Mouse (Mus musculus): ENCODE measurements around the gene Iscu. TPM values are rescaled to one million over a fixed set of nuclear protein-coding genes. Genes with fewer than 3 reads are reported as not detected.

Iscu gene
- polyA plus RNA-seq, 1 experiment = 58.2 TPM

GRCm38 (mm10) chr5:113786985-113787384, 14.4 kb downstream of the Iscu start:
- Histone ChIP-seq H3K4me1 (ENCODE audit: control insufficient read depth, insufficient read depth, low read length) (no peaks in the 10 kb centered on the region), H3K27ac (ENCODE audit: insufficient read depth, low read length) (no peak overlapping the region), H3K27me3 (ENCODE audit: control insufficient read depth, insufficient read depth, low read length, poor library complexity, severe bottlenecking) (no peaks in the 10 kb centered on the region), H3K9ac (ENCODE audit: low read depth, poor library complexity, severe bottlenecking) (no peak overlapping the region), H3K9me3 (replicated peaks; ENCODE audit: control insufficient read depth, insufficient read depth, low read length, poor library complexity, severe bottlenecking) (no peaks in the 10 kb centered on the region), H3K4me3 (ENCODE audit: low read depth, low read length) (no peak overlapping the region), H3K36me3 (ENCODE audit: control insufficient read depth, insufficient read depth, low read length, poor library complexity, severe bottlenecking) (no peaks in the 10 kb centered on the region)
- TF ChIP-seq POLR2A (IDR thresholded peaks at IDR 0.05; ENCODE audit: insufficient read depth, low read length) (no peak), EP300 (IDR thresholded peaks at IDR 0.05; ENCODE audit: insufficient read depth, low read depth, low read length) (no peak), CTCF (IDR thresholded peaks at IDR 0.05; ENCODE audit: low read depth, low read length) (no peak)

GRCm38 (mm10) chr5:113788645-113789044, 16.1 kb downstream of the Iscu start:
- H3K4me1 ChIP-seq (ENCODE audit: control insufficient read depth, insufficient read depth, low read length) = no peaks in the 10 kb centered on the region

GRCm38 (mm10) chr5:113789075-113789788, 16.7 kb downstream of the Iscu start:
- Histone ChIP-seq H3K27ac (ENCODE audit: insufficient read depth, low read length) (no peak overlapping the region), H3K9ac (ENCODE audit: low read depth, poor library complexity, severe bottlenecking) (no peak overlapping the region), H3K36me3 (ENCODE audit: control insufficient read depth, insufficient read depth, low read length, poor library complexity, severe bottlenecking) (no peaks in the 10 kb centered on the region), H3K4me3 (ENCODE audit: low read depth, low read length) (no peak overlapping the region), H3K27me3 (ENCODE audit: control insufficient read depth, insufficient read depth, low read length, poor library complexity, severe bottlenecking) (no peaks in the 10 kb centered on the region), H3K4me1 (ENCODE audit: control insufficient read depth, insufficient read depth, low read length) (no peaks in the 10 kb centered on the region), H3K9me3 (replicated peaks; ENCODE audit: control insufficient read depth, insufficient read depth, low read length, poor library complexity, severe bottlenecking) (no peaks in the 10 kb centered on the region)
- TF ChIP-seq EP300 (IDR thresholded peaks at IDR 0.05; ENCODE audit: insufficient read depth, low read depth, low read length) (no peak), CTCF (IDR thresholded peaks at IDR 0.05; ENCODE audit: low read depth, low read length) (no peak), POLR2A (IDR thresholded peaks at IDR 0.05; ENCODE audit: insufficient read depth, low read length) (no peak)

More at GRCm38 (mm10) chr5:113788645-113789044, 16.1 kb downstream of the Iscu start:
- Histone ChIP-seq H3K27me3 (ENCODE audit: control insufficient read depth, insufficient read depth, low read length, poor library complexity, severe bottlenecking) (no peaks in the 10 kb centered on the region), H3K9me3 (replicated peaks; ENCODE audit: control insufficient read depth, insufficient read depth, low read length, poor library complexity, severe bottlenecking) (no peaks in the 10 kb centered on the region), H3K4me3 (ENCODE audit: low read depth, low read length) (no peak overlapping the region), H3K36me3 (ENCODE audit: control insufficient read depth, insufficient read depth, low read length, poor library complexity, severe bottlenecking) (no peaks in the 10 kb centered on the region), H3K27ac (ENCODE audit: insufficient read depth, low read length) (no peak overlapping the region), H3K9ac (ENCODE audit: low read depth, poor library complexity, severe bottlenecking) (no peak overlapping the region)
- no peak for TF ChIP-seq POLR2A (IDR thresholded peaks at IDR 0.05; ENCODE audit: insufficient read depth, low read length)
- TF ChIP-seq CTCF (IDR thresholded peaks at IDR 0.05; ENCODE audit: low read depth, low read length) = no peak
- TF ChIP-seq EP300 (IDR thresholded peaks at IDR 0.05; ENCODE audit: insufficient read depth, low read depth, low read length) = no peak

- Histone ChIP-seq H3K9me3 (replicated peaks; ENCODE audit: control insufficient read depth, insufficient read depth, low read length, poor library complexity, severe bottlenecking) (no peaks in the 10 kb centered on the region), H3K36me3 (ENCODE audit: control insufficient read depth, insufficient read depth, low read length, poor library complexity, severe bottlenecking) (no peaks in the 10 kb centered on the region), H3K4me3 (ENCODE audit: low read depth, low read length) (no peak overlapping the region), H3K9ac (ENCODE audit: low read depth, poor library complexity, severe bottlenecking) (no peak overlapping the region), H3K27ac (ENCODE audit: insufficient read depth, low read length) (no peak overlapping the region), H3K27me3 (ENCODE audit: control insufficient read depth, insufficient read depth, low read length, poor library complexity, severe bottlenecking) (no peaks in the 10 kb centered on the region), H3K4me1 (ENCODE audit: control insufficient read depth, insufficient read depth, low read length) (no peaks in the 10 kb centered on the region)
- TF ChIP-seq CTCF (IDR thresholded peaks at IDR 0.05; ENCODE audit: low read depth, low read length) = no peak
- TF ChIP-seq EP300 (IDR thresholded peaks at IDR 0.05; ENCODE audit: insufficient read depth, low read depth, low read length) = no peak
- TF ChIP-seq POLR2A (IDR thresholded peaks at IDR 0.05; ENCODE audit: insufficient read depth, low read length) = no peak
Measured at GRCm38 (mm10) chr5:113790453-113791196, 18.1 kb downstream of the Iscu start.

- H3K27ac ChIP-seq (ENCODE audit: insufficient read depth, low read length) = no peak overlapping the region
- H3K9ac ChIP-seq (ENCODE audit: low read depth, poor library complexity, severe bottlenecking) = no peak overlapping the region
- no peaks in the 10 kb centered on the region for H3K9me3 ChIP-seq (replicated peaks; ENCODE audit: control insufficient read depth, insufficient read depth, low read length, poor library complexity, severe bottlenecking)
- H3K4me3 ChIP-seq (ENCODE audit: low read depth, low read length) = no peak overlapping the region
- no peaks in the 10 kb centered on the region for H3K27me3 ChIP-seq (ENCODE audit: control insufficient read depth, insufficient read depth, low read length, poor library complexity, severe bottlenecking)
- TF ChIP-seq POLR2A (IDR thresholded peaks at IDR 0.05; ENCODE audit: insufficient read depth, low read length) = no peak
- TF ChIP-seq CTCF (IDR thresholded peaks at IDR 0.05; ENCODE audit: low read depth, low read length) = no peak
- no peak for TF ChIP-seq EP300 (IDR thresholded peaks at IDR 0.05; ENCODE audit: insufficient read depth, low read depth, low read length)
- H3K4me1 ChIP-seq (ENCODE audit: control insufficient read depth, insufficient read depth, low read length) = no peaks in the 10 kb centered on the region
- H3K36me3 ChIP-seq (ENCODE audit: control insufficient read depth, insufficient read depth, low read length, poor library complexity, severe bottlenecking) = no peaks in the 10 kb centered on the region
Measured at GRCm38 (mm10) chr5:113791197-113792095, 18.9 kb downstream of the Iscu start.
